Comparison of ENCODE assay signal across 9 mouse cellular contexts in genomic region chr17:11903001-11903400, GRCm38 (mm10).
DNase-seq lines count a peak whose midpoint lies in the region; ATAC-seq and TF ChIP-seq lines count a peak whose summit lies in the region.
"Had no signal": no experiment of that assay in that cellular context is flagged by ENCODE, and none has a peak within 500 bp of the region (broad histone marks: within the 10 kb centered on the region; RNA-seq: fewer than 3 reads in every experiment).

No protein-coding gene starts in this region.

- no peaks in the 10 kb centered on the region for H3K36me3 ChIP-seq in kidney, embryonic 16.5 days (ENCODE audit: insufficient read depth, low read length)
- H3K36me3 ChIP-seq in CH12.LX (replicated peaks in 1 of 2; ENCODE audit: control insufficient read depth in 1 of 2, insufficient read depth in 1 of 2, low read length in 1 of 2) = no peaks in the 10 kb centered on the region

- peak; percentile 6 for DNase-seq in kidney, postnatal 14 days
- DNase-seq in CH12.LX (ENCODE audit: extremely low read depth) (peak; percentile 2), ES-CJ7 (ENCODE audit: low read depth, low spot score) (peak; percentile 69)
- DNase-seq in spleen, postnatal 36 days (ENCODE audit: low spot score in 2 of 2) = no peak
- no peak for DNase-seq in ovary, postnatal 10 days (ENCODE audit: low spot score)
- DNase-seq: thymus, postnatal 14 days had no signal

- no peak for TF ChIP-seq POLR2A in CH12.LX (IDR thresholded peaks at IDR 0.05; ENCODE audit: low read depth, low read length)

- H3K27ac ChIP-seq in kidney, embryonic 16.5 days (ENCODE audit: low read length) = no peak overlapping the region
- no peak overlapping the region for H3K27ac ChIP-seq in CH12.LX (ENCODE audit: insufficient read depth, low read depth)

- dilution Hi-C loops in CH12.LX (cut with MboI; ENCODE audit: extremely low pct_ligation_motif_present, extremely low pct_unique_long_range_greater_than_20kb, low sequenced_read_pairs) = no loop called here

- no peak overlapping the region for H3K4me3 ChIP-seq in kidney, embryonic 16.5 days (ENCODE audit: low read length)
- H3K4me3 ChIP-seq in CH12.LX (replicated peaks in 1 of 3; ENCODE audit: low read depth in 2 of 3, low read length in 2 of 3, poor library complexity in 1 of 3) = no peak overlapping the region
- H3K4me3 ChIP-seq: myocyte had no signal

- no peaks in the 10 kb centered on the region for H3K4me1 ChIP-seq in kidney, embryonic 16.5 days (ENCODE audit: insufficient read depth, low read length)
- no peaks in the 10 kb centered on the region for H3K4me1 ChIP-seq in CH12.LX (ENCODE audit: control insufficient read depth in 1 of 2, insufficient read depth in 2 of 2)

- no peak for TF ChIP-seq EP300 in CH12.LX (IDR thresholded peaks at IDR 0.05; ENCODE audit: low read length)

- no peaks in the 10 kb centered on the region for H3K9me3 ChIP-seq in kidney, embryonic 16.5 days (ENCODE audit: low read length)
- H3K9me3 ChIP-seq in CH12.LX (replicated peaks; ENCODE audit: low read length) = peaks cover 3% of the 10 kb centered on the region

- peak in 1 of 2 experiments; percentile 53; a peak in 3 of 4 replicates for TF ChIP-seq CTCF in CH12.LX (conservative IDR thresholded peaks at IDR 0.05 in 1 of 2, IDR thresholded peaks at IDR 0.05 in 1 of 2; ENCODE audit: low read depth in 2 of 2, low read length in 2 of 2)

- peak; percentile 54 for TF ChIP-seq RAD21 in CH12.LX (IDR thresholded peaks at IDR 0.05; ENCODE audit: low read depth, low read length)

- H3K4me2 ChIP-seq in kidney, embryonic 16.5 days (replicated peaks; ENCODE audit: low read depth, low read length) = no peak overlapping the region
- no peak overlapping the region for H3K4me2 ChIP-seq in CH12.LX (ENCODE audit: insufficient read depth, low read depth, poor library complexity, severe bottlenecking)

- no peaks in the 10 kb centered on the region for H3K79me2 ChIP-seq in CH12.LX (replicated peaks; ENCODE audit: control insufficient read depth, extremely low read depth, insufficient read depth, poor library complexity, severe bottlenecking)

- no peaks in the 10 kb centered on the region for H3K27me3 ChIP-seq in kidney, embryonic 16.5 days (ENCODE audit: insufficient read depth, low read length)
- H3K27me3 ChIP-seq in CH12.LX (replicated peaks) = peaks cover 4% of the 10 kb centered on the region

- no peak overlapping the region for H3K9ac ChIP-seq in kidney, embryonic 16.5 days (replicated peaks; ENCODE audit: low read length)
- H3K9ac ChIP-seq in CH12.LX (ENCODE audit: insufficient read depth, low read depth) = no peak overlapping the region

- in situ Hi-C loops in CH12.LX (cut with MboI; ENCODE audit: low pct_ligation_motif_present, low pct_unique_long_range_greater_than_20kb, low sequenced_read_pairs) = no loop called here

- ATAC-seq in kidney, embryonic 16.5 days (ENCODE audit: low FRiP score, low TSS enrichment) = no peak
- 0 out of 2 replicates have a peak, but pooled peaks have one; percentile 36 for ATAC-seq in common myeloid progenitor, adult 5-6 weeks (replicated peaks; ENCODE audit: low read depth, poor library complexity, severe bottlenecking)

- 50% methylated on average over 6 of the region's 6 CpGs for WGBS in kidney, embryonic 16.5 days

TF ChIP-seq in CH12.LX, 34 proteins besides CTCF, POLR2A, EP300 and RAD21:
- TF ChIP-seq SMC3 (IDR thresholded peaks at IDR 0.05; ENCODE audit: low read depth, low read length) (peak; percentile 32), POLR2AphosphoS2 (IDR thresholded peaks at IDR 0.05; ENCODE audit: low read depth, low read length) (no peak)

Comparison
In these comparisons a context has a peak if more than half of its experiments do, and no peak if none do; other contexts are left out.
1. DNase-seq: peak in kidney, postnatal 14 days (single experiment), CH12.LX (single experiment) and ES-CJ7 (single experiment); none in spleen, postnatal 36 days (0 of 2) and ovary, postnatal 10 days (single experiment).